Mouse (Mus musculus): ENCODE results near the gene Hint3.
"Not testable (repeated sequence)": the region's sequence is repeated elsewhere in the genome, so short reads cannot be mapped to it uniquely, and the experiment has no call there.

Hint3 gene

GRCm38 (mm10) chr10:30629513-30629912, at the start of gene Hint3:
Hint3 (minus strand) TSS chr10:30629632.
- DNase-seq = no peak

- DNase-seq = no peak
Observed at GRCm38 (mm10) chr10:30678051-30678450, 48.6 kb upstream of the Hint3 start.

GRCm38 (mm10) chr10:30674825-30675224, 45.4 kb upstream of the Hint3 start:
- no peak for DNase-seq

GRCm38 (mm10) chr10:30666580-30666979, 37.1 kb upstream of the Hint3 start:
- DNase-seq = no peak

- DNase-seq = no peak
Observed at GRCm38 (mm10) chr10:30660564-30661328, 31.3 kb upstream of the Hint3 start.

- peak; percentile 77 for DNase-seq
Observed at GRCm38 (mm10) chr10:30655655-30656054, 26.2 kb upstream of the Hint3 start.

GRCm38 (mm10) chr10:30647681-30648080, 18.2 kb upstream of the Hint3 start:
- DNase-seq = peak; percentile 20

GRCm38 (mm10) chr10:30638216-30638615, 8.8 kb upstream of the Hint3 start:
- no peak for DNase-seq

- DNase-seq = not testable (repeated sequence)
Observed at GRCm38 (mm10) chr10:30636474-30637154, 7.2 kb upstream of the Hint3 start.

GRCm38 (mm10) chr10:30632718-30633117, 3.3 kb upstream of the Hint3 start:
- DNase-seq = no peak

GRCm38 (mm10) chr10:30629977-30630376, 545 bp upstream of the Hint3 start:
- DNase-seq = no peak

GRCm38 (mm10) chr10:30628444-30628843, 988 bp downstream of the Hint3 start:
- not testable (repeated sequence) for DNase-seq

- no peak for DNase-seq
Observed at GRCm38 (mm10) chr10:30627548-30627947, 1.9 kb downstream of the Hint3 start.

GRCm38 (mm10) chr10:30624161-30625019, 5.0 kb downstream of the Hint3 start:
- no peak for DNase-seq

- peak; percentile 36 for DNase-seq
Observed at GRCm38 (mm10) chr10:30622928-30623327, 6.5 kb downstream of the Hint3 start.

GRCm38 (mm10) chr10:30618918-30619210, 10.6 kb downstream of the Hint3 start:
- no peak for DNase-seq

GRCm38 (mm10) chr10:30618091-30618917, 11.1 kb downstream of the Hint3 start:
- peak; percentile 99 for DNase-seq

- no peak for DNase-seq
Observed at GRCm38 (mm10) chr10:30613039-30613438, 16.4 kb downstream of the Hint3 start.

GRCm38 (mm10) chr10:30609614-30610013, 19.8 kb downstream of the Hint3 start:
- no peak for DNase-seq

- no peak for DNase-seq
Observed at GRCm38 (mm10) chr10:30608109-30608508, 21.3 kb downstream of the Hint3 start.

GRCm38 (mm10) chr10:30600542-30600966, 28.9 kb downstream of the Hint3 start, which contains the start of gene Trmt11:
Trmt11 (minus strand) TSS chr10:30600749.
- DNase-seq = peak; percentile 96

GRCm38 (mm10) chr10:30600094-30600534, 29.3 kb downstream of the Hint3 start:
- no peak for DNase-seq
